Mouse (Mus musculus) CH12F3 (cell line): ENCODE measurements around the gene Derl3.

ENCODE experiments used
- in situ Hi-C: fragments of 300-500 bp; cut with MboI; formaldehyde crosslinking; loops from 2 replicates; pipeline ENCODE4 v1.14.3; 2020; ENCODE audit warnings: low sequenced_read_pairs

Derl3 gene

DNA sequence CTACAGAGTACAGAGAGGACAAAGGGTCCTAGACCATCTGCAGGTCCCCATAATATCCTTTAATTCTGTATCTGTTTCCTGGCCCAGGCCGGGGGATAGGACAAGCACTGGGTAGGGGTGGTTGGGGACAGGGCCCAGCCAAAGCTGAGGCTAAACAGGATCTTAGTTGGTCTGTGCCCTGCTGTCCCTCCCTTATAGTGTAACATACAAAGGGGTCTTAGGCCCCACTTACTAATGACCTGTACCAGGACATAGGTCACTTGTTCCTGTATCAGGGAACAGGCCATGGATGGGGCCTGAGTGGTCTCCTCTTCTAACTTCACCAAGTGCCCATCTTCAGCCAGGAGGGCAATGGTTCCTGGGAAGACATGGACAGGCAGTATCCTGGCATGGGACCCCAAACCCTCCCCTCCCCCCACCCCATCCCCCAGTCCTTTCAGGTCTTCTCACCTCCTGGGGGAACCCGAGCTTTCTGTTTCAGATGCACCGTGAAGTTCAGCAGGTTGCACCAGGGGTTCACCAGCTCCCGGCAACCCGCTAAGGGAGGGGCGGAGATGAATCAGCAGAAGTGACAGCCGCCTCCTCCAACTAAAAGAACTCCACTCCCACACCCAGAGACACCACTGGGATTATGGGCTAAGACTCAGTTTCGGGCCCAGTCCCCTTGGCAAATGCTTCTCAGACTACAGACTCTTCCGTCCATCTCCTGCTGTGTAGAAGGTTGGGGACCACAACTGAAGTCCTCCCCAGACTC is 46.4 kb downstream of the Derl3 start:
- in situ Hi-C loops, result no loop called here

DNA sequence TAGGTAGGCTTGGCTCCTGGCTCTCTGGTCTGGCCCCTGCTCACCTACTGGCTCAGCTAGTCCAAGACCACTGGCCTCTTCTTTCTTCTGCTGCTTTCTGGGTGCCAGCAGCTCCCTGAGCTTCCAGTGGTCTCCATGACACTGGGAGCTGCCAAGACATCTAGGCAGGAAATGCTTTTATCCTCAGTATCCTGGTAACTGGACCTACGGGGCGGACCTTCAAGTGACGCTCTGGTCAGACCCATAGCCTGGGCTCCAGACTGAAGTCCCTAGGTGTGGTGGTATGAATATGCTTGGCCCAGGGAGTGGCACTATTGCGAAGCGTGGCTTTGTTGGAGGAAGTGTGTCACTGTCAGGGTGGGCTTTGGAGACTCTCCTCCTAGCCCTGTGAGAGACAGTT is 47.3 kb downstream of the Derl3 start, which contains the start of gene Gm867:
Gene Gm867 (minus strand): TSS at position 153 of the 400 bp plus-strand sequence.
- in situ Hi-C loops, result no loop called here

DNA sequence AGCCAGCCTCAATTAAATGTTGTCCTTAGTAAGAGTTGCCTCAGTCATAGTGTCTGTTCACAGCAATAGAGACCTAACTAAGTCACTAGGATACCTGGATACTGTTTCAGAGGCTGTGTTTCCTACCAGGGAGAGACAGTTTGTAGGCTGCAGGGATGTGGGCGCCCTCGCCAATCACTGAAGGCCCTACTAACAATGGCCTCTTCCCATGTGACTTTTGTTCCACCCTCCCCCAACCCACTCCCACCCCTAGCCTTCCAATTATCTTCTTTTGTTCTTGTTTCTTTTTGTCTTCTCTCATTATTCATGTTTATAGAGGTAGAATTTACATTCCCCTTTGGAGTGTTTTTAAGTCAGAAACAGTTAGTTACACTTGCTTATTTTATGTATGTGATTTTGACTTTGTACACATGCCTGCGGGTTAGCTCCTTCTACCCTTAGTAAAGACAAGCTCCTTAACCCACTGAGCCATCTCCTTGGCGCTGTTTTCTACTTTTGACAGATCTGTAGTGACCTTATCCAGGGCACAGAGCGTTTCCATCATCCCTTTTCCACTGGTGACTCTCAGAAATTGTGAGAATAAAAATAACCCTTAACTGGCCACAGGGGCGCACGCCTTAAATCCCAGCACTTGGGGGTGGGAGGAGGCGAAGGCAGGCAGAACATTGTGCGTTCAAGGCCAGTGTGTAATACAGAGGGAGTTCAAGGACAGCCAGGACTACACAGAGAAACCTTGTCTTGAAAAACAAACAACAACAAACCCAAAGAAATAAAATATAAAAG is 48.0 kb downstream of the Derl3 start:
- in situ Hi-C loops, result no loop called here

DNA sequence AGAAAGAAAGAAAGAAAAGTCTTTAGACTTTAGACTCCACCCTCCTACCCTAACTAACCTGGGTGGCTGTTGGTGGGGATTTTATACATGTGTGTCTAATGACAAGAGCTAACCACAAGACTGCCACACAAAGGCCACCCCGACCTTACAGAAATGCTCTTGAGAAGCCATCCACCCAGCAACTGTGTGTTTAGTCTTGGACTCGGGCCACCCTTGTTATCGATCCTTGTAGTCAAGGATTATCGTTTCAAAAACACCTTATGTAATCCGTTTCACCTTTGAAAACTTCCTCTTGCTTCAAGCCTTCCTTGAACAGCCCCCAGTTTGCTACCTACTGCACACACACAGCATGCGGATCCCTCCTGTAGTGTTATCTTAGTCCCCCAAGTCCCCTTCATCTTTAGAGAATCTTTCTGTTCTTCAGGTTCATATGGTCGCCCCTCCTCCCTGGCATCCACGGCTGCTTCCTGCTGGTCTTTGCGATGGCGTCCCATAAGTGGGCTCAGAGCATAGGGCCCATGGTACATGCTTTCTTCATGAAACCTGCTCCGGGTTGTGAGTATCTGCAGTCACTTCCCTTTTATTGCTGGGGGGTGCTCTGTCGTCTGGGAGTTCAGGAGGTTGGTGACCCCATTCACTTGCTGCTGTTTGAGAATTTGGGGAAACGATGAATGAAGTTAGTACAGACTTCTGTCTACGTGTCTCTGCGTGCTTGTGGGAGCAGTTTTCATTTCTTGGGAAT is 49.7 kb downstream of the Derl3 start, which contains the start of gene Vpreb3:
Gene Vpreb3 (plus strand): TSS at position 322 of the 742 bp plus-strand sequence.
- in situ Hi-C loops, result no loop called here

DNA sequence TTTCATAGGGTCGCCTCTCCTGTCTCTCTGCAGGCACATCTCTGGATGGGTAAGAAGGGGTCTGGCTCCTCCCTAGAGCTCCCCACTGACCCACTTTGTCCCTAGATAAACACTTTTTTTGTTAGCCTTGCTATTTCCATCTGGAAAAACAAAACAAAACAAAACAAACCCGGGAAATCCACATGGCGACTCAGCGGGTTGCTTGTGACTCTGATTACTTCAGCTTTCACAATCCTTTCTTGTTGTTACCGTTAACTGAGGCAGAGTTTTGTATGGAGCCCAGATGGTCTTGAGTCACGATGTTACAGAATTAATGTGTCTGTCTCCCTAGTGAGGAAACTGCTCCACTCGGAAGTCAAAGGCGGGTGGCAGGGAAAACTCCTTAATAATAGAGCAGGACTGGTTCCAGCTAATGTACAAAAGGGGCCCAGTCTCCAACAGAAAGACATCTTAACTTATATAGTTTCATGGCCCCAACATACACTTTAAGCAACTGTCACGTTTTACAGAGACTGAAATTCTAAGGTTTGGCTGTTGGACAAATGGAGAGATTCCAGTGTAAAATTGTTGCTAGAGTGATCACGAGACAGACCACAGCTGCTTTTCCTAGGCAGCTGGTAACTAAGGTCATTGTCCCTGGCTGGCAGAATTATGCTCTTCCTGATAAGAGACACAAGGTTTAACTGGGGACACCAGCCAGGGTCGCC is 51.0 kb downstream of the Derl3 start:
- in situ Hi-C loops, result no loop called here

DNA sequence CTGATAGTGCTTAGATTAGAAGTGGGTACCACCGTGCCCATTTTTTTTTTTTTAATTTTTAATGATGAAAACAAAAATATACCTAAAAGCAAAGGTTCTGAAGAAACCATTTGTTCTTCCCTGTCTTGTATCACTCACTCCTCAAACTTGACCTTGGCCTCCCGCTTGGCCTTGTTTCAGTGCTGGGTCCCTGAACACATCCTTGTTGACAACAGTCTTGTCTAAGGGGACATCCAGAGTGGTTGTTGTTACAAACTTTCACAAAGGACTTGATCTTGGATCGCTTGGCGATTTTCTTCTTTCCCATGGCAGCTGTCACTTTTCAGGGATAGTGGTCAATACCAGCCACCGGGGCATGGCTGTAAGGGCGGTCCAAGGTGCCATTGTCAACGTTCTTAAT is 52.0 kb downstream of the Derl3 start:
- in situ Hi-C loops, result no loop called here
